Mouse (Mus musculus): Measurements from ENCODE around the gene Gpr75.

Gene Gpr75

GRCm38 (mm10) chr11:30885171-30885871 lies at the start of gene Gpr75, which contains the start of gene Asb3:
Gene Gpr75, plus strand, starts transcription at chr11:30885358.
Gene Asb3, plus strand, starts transcription at chr11:30885416.
- DNase-seq, result peak; percentile 70

- DNase-seq, result no peak
Observed at GRCm38 (mm10) chr11:30838793-30839192, 46.4 kb upstream of the Gpr75 start.

- DNase-seq, result no peak
Observed at GRCm38 (mm10) chr11:30844355-30844754, 40.8 kb upstream of the Gpr75 start.

DNA sequence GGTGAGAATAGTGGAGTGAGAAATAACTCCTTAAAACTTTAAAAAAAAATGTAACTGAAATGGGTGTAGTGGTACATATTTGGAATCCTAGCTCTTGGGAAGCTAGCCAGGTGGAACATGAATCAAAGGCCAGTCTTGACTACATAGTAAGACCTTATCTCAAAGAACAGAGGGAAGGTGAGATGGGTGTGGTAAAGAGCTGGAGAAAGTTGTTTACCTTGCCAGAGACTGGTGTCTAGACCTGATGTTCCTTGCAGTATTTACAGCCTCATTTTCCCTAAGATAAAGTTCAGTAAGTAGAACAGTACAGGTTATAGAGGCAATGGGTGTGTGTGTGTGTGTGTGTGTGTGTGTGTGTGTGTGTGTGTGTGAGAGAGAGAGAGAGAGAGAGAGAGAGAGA lies 12.7 kb upstream of the Gpr75 start:
- no peak for DNase-seq

DNA sequence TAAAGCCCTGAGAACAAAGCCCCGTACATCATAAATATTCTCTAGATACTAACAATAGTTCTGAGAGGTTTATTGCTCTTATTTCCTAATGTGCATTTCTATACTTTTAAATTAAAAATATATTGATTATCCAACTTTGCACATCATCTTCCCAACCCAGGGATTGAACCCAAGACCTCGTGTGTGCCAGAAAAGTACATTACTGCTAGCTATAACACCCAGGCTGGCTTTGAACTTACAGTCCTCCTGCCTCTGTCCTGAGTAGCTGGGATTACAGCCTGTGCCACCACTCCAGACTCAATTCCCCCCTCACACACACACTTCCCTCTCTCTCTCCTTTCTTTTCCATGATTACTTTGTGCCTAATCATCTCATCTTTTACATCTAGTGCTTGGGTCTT lies 3.0 kb downstream of the Gpr75 start:
- no peak for DNase-seq

- no peak for DNase-seq
Observed at GRCm38 (mm10) chr11:30896201-30896600, 11.0 kb downstream of the Gpr75 start.

- DNase-seq, result no peak
Observed at GRCm38 (mm10) chr11:30899312-30899711, 14.2 kb downstream of the Gpr75 start.

- DNase-seq, result no peak
Observed at GRCm38 (mm10) chr11:30912311-30912710, 27.2 kb downstream of the Gpr75 start.

DNA sequence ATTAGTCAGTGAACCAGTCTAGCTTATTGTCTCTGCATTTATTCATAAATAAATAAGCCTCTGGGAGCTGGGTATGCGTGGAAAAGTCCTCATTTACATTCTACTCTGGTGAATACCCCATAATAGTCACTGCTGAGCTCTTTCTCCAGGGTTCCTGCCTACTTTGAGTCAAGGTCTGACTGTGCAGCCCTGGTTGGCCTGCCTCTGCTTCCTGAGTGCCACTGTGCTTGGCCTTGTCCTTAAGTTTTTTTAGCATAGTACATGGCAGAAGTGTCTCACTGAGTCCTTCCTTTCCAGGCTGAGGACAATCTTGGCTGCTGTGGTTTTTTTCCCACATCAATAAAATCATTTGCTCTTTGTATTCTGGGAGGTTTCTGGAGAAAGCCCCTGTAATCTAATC lies 35.5 kb downstream of the Gpr75 start:
- no peak for DNase-seq

DNA sequence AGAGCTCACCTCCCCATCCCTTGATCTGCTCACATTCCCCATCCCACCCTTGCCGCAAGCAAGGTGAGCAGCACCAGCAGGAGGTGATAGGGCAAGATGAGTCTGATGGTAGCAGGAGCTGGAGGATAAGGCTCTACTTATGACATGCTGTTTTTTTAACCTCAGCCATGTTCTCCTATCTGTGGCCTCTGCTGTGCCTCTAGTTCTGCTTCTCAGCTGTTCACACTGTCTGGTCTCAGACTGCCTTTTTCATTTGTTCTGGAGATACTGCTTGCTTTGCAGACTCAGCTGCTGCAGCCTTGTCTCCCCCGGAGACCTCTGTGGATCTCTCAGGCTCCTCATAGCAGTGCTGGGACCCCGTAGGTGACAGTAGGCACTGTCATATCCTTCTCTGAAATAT lies 38.1 kb downstream of the Gpr75 start:
- no peak for DNase-seq

- DNase-seq, result no peak
Observed at GRCm38 (mm10) chr11:30928079-30928478, 42.9 kb downstream of the Gpr75 start.

GRCm38 (mm10) chr11:30928498-30928897 lies 43.3 kb downstream of the Gpr75 start:
- DNase-seq, result no peak

Data from kidney, postnatal 10 days (tissue).